Mouse (Mus musculus): ENCODE results near the gene Ccdc47.

Gene Ccdc47

DNA sequence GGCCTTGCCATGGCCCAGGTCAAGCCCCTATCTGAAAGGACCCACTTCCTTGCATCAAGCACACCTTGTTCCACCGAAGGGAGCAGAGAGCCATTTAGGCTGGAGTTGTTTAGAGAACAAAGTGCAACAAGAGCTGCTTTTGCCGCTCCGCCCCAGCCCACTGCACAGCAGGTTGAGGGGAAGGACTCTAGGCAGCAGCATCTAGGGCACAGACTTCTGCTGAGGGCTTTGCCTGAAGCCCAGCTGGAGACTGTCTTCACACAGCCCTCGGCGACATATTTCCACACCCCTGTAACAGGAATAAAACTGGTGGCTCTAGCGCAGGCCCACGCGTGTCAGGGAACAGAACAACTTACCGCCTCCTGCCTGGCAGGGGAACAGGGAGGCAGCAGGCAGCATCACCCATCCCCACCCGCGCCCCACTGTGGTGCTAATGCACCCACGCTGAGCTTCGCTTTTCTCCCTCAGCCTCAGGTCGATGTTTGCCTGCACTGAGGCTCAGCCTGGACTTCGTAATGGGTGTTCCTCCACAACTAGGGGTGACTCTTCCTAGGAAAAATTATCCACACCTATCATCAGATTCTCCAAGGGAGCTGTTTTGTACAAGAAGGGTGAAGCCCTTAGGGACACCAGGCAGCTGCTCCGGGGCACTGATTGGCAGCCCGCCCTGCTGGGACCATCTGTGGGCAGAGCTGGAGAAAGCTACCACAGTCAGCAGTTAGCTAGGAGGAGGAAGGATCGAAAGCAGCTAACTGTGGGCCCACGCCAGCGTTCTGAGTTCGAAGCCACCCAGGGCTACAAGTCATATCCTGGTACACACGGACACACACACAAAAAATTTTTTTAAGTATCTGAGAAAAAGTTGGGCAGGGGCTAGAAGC is 55.1 kb downstream of the Ccdc47 start, which contains the start of the genes Gm10840 and Limd2:
Gene Gm10840 (plus strand): TSS at position 10 of the 881 bp plus-strand sequence.
Gene Limd2 (minus strand): TSS at position 20 of the 881 bp plus-strand sequence.
- in situ Hi-C loops (cut with MboI), result no loop called here

DNA sequence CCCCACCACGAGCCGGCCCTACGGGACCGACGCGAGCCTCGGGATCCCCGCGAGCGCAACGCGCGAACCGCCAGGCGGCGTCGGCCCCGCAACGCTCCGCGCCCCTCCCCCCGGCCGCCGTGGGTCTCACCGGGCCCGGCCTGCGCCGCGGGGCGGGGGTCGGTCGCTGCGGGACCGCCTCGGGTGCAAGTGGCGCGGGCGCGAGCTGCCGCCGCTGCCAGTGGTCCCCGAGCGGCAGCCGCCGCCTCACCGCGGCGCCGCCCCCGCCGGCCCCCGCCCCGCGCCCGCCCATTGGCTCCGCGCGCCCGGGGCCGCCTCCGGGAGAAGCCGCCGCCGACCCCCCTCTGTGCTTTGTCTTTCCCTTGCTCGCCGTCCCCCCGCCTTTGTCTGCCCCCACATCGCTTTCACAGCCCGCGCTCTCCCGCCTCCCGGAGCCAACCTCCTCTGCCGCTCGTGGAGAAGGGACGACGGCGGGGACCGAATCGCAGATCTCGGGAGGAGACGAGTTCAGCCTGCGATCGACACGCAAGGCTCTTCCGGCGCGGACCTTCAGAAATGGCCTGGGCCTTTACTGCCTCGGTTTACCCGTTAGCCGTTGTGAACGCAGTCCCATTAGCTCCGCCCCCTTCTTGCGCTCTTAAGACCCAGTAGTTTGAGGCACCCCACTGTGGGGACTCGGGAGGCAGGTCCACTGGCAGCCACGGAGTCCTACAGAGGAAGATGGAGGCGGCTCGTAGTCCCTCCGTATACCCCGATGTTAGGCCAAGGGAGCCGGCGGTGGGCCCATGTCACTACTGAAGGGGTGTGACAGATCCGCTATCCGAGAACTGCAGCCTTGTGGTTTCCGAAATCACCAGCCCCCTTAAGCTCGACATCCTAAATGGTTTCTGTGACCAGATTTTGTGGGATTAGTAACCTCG is 56.0 kb downstream of the Ccdc47 start:
- in situ Hi-C loops (cut with MboI), result no loop called here

DNA sequence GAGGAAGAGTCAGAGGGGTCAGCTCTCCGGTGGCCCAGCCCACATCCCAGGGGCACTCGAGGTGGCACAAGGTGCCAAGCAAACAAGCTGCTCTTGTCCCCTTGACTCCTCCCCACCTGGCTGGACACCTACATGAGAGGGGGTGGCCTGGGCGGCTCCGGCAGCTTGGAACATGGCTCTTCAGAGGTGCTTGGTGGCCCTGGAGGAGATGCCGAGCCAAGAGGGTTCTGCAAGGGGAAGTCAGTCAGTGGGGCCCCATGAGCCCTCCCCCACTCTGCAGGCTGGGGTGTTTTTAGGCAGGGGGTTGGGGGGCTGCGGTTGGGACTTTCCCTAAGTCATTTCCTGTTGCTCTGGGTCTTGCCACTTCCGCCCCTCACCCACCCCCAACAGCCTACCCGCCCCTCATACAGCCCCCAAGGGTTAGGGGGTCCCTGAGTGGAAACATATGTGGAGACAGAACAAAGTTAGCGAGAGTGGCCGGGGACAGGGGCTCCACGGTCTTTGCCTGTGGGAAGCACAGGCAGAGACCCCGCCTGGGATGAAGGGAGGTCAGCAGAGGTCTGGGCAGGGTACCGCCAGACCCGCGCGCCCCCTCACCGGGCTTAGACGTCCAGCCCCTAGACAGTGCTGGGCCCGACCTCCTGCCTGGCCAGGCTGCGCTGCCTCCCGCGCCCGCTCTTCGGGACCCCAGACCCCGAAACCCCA is 56.8 kb downstream of the Ccdc47 start:
- in situ Hi-C loops (cut with MboI), result no loop called here

DNA sequence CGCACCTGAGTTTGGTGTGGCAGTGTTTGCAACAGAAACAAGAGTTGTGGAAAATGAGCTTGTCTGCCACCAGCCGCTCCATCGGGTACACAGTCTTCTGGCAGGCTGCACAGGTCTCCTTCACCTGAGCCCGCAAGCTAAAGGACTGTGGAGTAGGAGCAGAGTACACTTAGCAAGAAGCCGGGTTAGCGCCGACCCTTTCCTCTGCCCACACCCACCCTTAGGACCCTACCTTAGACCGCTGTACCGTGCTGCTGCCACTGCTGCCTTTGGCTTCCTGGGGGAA is 57.3 kb downstream of the Ccdc47 start:
- in situ Hi-C loops (cut with MboI), result no loop called here

DNA sequence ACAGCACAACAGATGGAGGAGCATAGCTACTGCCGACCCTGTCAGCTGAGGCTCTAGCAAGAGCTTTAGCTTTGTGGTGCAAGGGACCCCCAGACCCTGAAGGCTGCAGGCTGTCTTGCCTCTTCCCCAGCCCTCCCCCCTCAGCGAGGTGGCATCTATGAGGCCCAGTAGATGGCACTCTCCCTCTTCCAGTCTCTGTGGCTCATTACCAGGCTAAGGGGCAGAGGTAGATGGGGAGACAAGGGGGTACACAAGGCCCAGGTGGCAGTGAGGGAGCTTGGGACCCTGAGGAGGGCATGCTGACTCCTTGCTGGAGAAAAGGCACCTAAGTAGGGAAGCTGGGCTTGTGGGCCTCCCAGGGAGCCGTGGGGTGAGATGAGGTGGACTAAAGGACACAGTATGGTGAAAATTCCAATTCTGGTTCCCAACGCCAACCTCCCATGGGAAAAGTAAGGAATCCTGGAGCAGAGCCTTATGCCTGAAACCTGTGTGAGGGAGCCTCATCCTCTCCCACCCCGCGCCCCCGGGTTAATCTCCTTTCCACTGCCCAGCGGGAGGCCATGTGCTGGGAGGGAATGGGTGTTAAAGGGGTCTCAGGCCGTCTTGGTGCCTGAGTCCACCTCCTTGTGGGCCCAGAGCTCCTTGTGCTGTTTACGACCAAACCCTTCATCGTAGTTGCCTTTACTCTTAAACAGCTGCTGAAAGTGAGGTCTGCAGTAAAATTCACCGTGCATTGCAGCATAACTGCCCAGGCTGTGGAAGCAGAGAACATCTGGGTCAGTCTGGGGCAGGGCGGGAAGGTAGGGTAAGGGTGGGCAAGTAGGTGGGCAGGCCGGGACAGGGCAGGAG is 57.8 kb downstream of the Ccdc47 start:
- in situ Hi-C loops (cut with MboI), result no loop called here

DNA sequence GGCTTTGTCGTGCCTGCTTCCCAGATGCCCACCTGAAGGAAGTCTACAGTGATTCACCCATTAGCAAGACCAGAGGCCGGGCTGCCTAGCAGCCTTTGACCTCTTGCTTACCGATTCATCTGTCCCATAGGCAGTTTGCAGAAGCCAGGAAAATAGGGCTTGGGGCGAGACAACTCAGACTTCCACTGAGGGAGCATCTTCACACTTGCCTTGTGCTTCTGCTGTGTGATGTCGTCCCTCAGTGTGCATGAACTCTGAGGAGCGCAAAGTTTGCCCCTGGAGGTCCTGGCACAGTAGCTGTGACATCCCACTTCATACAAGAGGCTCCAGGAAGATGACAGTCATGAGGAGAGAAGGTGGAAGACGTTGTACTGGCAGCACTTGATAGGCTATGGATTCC is 59.0 kb downstream of the Ccdc47 start:
- in situ Hi-C loops (cut with MboI), result no loop called here

DNA sequence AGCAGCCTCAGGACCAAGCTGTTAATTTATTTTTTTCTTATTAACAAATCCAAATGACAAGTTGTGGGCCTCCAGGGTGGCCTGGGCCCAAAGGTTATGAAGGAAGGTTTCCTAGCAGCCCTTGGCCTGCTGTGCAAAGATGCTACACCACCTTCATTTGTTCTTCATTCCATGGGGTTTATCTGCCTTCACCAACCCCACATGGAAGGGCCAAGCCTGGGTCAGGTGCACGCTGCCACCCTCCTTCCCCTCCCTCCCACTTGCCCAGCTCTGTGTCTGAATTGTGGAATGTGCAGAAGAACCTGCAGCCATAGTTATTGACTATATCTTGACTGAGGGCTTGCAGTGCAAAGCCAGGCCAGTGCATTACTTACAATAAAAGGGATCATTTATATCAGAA is 59.9 kb downstream of the Ccdc47 start:
- in situ Hi-C loops (cut with MboI), result no loop called here

DNA sequence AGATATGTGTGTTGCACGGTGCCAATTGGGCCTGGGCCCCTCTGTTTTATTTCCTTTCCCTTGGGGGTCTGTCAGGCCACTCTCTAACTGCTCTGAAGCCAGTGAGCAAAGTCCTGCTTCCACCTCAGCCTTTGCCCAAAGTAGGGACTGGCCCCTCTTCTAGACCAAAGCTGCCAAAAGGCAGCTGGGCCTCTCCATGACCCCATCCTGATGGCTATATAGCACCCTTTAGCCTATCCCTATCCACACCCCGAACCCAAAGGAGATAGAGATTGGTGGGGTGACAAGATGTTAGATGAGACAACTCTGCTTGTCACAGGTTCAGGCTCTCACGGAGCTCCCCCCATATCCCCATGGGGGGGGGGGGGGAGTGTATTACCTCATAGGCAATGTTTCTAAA is 60.4 kb downstream of the Ccdc47 start:
- in situ Hi-C loops (cut with MboI), result no loop called here

DNA sequence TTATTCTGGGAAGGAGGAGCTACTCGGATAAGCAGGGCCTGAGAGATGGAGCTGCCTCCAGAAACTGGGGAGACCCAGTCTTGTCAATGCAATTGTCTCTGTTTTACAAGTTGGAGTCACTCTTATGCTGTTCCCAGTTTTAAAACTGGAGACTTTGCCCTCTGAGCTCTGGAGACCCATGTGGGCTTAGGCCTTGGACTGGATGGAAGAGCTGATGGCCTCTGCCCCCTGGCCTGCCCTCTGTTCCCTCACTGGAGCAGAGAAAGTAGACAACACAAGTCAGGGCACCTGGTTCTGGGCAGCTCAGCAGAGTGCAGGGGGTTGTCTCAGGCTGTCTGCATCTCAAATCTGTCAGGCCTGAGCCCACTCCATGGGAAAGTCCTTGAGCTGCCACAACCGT is 61.4 kb downstream of the Ccdc47 start:
- in situ Hi-C loops (cut with MboI), result no loop called here

DNA sequence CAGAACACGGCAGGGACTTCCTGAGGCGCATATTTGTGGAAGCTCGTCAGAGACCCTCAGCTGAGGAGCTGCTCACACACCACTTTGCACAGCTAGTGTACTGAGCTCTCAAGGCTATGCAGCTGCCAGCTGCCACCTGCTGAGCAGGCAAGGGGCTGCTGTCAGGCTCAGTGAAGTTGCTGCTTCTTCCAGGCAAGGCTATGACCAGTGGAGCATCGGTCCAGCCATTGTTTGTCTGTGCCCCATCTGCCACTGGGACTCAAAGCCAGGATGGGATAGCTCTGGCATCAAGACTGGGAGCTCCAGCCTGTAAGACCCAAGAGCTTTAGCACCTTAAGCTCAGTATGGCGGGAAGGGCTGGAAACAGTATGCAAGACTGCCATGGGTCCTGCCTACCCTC is 62.1 kb downstream of the Ccdc47 start:
- in situ Hi-C loops (cut with MboI), result no loop called here

DNA sequence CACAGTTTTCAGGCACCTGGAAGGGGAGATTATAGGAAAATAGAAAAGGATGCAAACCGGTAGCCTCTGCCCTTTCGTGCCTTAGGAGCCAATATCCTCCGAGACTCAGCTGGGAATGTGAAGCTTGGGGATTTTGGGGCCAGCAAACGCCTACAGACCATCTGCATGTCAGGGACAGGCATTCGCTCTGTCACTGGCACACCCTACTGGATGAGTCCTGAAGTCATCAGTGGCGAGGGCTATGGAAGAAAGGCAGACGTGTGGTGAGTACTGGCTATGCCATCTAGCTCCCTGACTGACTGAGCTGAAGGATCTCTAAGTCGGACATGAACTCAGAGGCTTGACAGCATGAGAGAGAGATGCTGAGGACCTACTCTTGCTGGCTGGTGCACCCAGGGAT is 64.0 kb downstream of the Ccdc47 start:
- in situ Hi-C loops (cut with MboI), result no loop called here

DNA sequence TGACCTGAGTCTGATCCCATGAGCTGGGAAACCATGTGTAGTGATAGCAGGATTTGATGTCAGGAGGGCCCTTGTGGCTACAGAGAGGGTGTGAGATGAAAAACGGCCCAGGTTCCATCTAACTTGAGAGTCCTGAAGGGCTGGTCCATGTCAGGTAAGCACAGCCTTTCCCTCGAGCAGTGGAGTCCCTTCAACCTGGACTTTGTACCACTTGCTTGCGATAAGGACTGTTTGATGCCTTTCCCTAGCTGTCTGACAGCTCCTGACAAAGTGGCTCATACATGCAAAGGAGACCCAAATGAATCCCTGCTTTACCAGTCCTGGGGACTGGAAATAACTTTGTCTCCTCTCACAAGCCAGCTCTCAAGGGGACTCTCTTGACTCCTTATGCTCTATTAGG is 64.9 kb downstream of the Ccdc47 start:
- in situ Hi-C loops (cut with MboI), result no loop called here

Data from mature B cell (primary cell).